Mouse (Mus musculus) ovary, postnatal 14 days (tissue): ENCODE measurements around the gene Lmod1.

Source experiments
- DNase-seq: peaks from one replicate; pipeline ENCODE4 v3.0.0; 2022; ENCODE audit warnings: low spot score

The Lmod1 gene

GRCm38 (mm10) chr1:135412130-135412529, 87.5 kb downstream of the Lmod1 start:
- DNase-seq, result no peak

GRCm38 (mm10) chr1:135413996-135414395, 89.4 kb downstream of the Lmod1 start:
- no peak for DNase-seq
